Mouse (Mus musculus) ES-Bruce4 (cell line): ENCODE data around the gene Hddc3.

ENCODE experiments used
- CTCF ChIP-seq: IDR thresholded peaks from one replicate; pipeline ENCODE4 v1.8.1; 2011; ENCODE audit warnings: low read depth, low read length
- POLR2A ChIP-seq: IDR thresholded peaks from one replicate; pipeline ENCODE4 v1.8.1; 2011; ENCODE audit warnings: low read length; ENCODE audit not compliant: insufficient read depth

DNA sequence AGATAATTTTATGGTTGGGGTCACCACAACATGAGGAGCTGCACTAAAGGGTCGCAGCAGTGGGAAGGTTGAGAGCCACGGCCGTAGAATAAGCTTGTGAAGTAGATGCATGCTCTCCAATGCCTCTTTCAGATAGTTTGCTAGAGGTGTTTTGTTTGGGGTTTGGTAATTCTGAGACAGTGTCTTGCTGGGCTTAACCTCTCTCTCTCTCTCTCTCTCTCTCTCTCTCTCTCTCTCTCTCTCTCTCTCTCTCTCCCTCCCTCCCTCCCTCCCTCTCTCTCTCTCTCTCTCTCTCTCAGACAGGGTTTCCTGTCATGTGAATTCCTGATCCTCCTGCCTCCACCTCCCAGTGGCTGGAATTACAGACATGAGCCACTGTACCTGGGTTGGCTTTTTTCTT, 31.8 kb downstream of the Hddc3 start:
- TF ChIP-seq CTCF = no peak
- no peak for TF ChIP-seq POLR2A
